Mouse (Mus musculus) left cerebral cortex, postnatal 25 days (tissue): ENCODE measurements around the gene Cfap43. TPM values are rescaled to one million over a fixed set of nuclear protein-coding genes. Genes with fewer than 3 reads are reported as not detected.
A peak's percentile ranks its signal among the peaks of the same experiment; 100 is the strongest.

ENCODE experiments used
- DNase-seq, 2 experiments: peaks; one replicate each; pipeline ENCODE4 v3.0.0; 2022; ENCODE audit warnings: low spot score in 2 of 2, mixed read lengths in 1 of 2
- intact Hi-C: fragments of 180-260 bp; cut with DNase I; formaldehyde crosslinking; loops from one replicate; pipeline ENCODE4 v1.15.1; 2025
- total RNA-seq, 2 experiments: library from RNA; stranded (reverse); gene quantifications; 2 replicates each; pipeline ENCODE4 v1.2.3; 2021

Cfap43 gene
- total RNA-seq, 2 experiments from 2014 or later, result 0.16 to 0.64 TPM

DNA sequence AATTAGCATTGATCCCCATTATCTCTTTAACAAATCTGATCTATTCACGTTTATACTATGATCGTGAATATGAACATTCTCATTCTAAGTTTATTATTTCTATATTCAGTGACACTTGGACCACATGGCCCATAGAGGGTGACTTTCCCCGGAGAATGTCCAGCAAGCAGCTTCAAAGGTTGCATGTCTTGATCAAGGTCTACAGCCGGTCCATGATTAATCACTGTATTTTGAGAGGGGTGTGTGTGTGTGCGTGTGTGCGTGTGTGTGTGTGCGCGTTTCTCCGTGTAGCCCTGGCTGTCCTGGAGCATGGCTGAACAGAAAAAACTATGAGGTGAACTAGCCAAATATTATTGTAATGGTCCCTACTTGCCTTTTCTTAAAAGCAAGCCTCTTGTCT is 166.6 kb downstream of the Cfap43 start:
- DNase-seq, result no peak
- intact Hi-C loops, result no loop called here

DNA sequence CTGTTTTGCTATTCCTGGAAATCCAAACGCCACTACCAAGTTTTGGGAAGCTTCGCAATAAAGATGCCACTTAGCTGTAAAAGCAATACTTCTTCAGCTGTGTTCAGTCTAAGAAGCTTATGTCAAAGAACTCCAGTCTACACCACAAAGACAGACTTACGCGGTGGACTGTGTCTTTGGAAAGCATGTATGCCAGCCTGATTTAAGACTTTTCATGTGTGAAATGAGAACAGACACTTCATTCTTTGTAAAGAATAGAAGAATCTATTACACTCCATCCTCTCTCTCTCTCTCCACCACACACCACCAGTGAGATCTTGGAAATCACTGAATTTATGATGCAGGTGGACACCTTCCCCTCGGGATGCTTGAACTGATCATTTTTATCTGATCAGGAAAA is 168.7 kb downstream of the Cfap43 start:
- no peak for DNase-seq
- intact Hi-C loops, result no loop called here

DNA sequence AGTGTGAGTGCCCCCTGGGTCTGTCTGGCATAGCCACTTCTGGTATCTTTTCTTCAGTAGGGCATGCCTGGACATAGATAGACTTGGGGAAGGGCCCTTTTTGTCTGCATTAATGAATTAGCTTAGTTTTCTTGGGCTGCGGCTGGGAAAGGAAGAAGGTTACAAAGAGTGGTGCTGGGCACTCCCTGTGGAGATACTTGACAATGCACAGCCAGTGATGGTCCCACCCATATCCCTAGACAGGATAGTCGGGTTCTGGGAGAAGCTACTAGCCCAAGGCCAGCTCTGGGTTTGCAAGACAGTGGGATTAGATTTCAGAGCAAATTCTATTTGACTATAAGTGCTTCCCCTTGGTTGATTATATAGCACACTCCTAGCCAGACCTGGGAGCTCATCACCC is 170.1 kb downstream of the Cfap43 start:
- no peak for DNase-seq
- intact Hi-C loops, result no loop called here

DNA sequence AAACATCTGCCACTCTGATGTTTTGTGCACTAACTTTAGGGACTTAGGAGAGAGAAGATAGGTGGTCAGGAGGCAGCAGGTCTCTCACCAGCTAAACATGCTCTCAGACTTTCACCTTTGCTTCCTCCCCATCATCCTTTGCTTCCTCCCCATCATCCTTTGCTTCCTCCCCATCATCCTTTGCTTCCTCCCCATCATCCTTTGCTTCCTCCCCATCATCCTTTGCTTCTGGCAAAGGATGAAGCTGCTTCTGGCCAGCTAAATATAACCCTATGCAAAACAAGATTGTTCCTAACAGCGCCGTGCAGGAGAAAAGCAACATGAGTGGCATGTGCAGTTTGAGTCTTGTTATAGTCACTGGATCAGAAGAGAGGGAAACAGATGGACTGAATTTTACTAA is 172.0 kb downstream of the Cfap43 start:
- no peak for DNase-seq

DNA sequence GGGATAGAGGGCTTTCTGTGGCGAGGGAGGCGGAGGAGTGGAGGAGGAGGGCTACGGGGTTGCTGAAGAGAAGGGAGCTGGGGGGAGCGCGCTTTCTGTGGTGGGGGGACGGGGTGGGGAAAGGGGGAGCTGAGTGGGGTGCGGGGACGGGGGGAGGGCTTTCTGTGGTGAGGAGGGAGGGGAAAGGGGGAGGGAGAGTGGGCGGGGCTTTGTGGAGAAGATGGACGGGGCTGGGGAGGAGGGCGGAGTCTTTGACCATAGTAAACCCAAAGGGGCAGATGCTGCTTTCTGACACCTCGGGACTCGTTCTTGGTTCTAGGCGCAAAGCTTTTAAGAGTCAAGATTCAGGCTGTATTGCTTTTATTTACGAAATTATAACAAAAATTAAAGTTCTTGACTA is 187.2 kb downstream of the Cfap43 start:
- peak; percentile 30 to 51 for DNase-seq
- intact Hi-C loops, result loop anchor here (2.0 to 5.0 kb wide), 5 partner anchors 53 to 225 kb away; no protein-coding TSS in a partner anchor

More for the DNA sequence above, 172.0 kb downstream of the Cfap43 start:
- intact Hi-C loops, result no loop called here

DNA sequence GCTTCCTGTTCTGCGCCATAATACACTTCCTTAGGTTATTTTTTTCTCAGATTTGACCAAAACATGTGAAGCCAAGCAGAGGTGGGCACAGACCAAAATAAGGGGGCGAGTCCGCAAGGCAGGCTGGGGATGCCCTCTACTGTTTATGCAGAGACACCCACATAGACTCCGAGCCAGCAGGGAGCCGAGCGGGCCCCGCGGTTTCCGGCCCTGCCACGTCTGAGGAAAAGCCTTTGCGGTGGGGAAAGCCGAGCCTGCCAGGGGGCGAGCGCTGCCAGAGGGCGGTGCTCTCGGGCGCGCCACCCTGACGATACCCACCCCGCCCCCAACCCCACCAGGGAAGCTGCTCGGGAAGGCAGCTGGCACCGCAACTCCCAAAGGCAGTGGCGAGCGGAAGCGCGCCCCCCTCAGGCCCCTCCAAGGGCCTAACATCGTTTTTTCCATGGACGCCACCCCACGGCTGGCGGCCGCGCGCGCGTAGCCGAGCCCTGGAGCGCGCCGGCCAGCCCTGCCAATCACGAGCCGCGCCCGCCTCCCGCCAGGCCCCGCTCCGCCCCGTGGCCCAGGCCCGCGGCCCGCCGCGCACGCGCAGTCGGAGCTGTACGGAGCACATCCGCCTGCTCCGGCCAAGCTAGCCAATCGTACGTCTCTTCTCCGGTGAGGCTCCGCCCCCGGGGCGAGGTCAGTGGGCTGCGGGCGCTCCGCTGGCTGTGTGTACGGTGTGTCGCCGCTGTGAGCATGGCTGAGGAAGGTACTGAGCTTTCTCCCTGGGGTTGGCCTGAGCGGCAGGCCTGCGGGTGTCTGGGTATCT is 187.8 kb downstream of the Cfap43 start, which contains the start of gene Sfr1:
TSS of gene Sfr1 (plus strand) at position 612 of the 811 bp plus-strand sequence.
- intact Hi-C loops, result loop anchor here (2.0 to 5.0 kb wide), 5 partner anchors 52 to 224 kb away; no protein-coding TSS in a partner anchor
- peak; percentile 99 for DNase-seq

DNA sequence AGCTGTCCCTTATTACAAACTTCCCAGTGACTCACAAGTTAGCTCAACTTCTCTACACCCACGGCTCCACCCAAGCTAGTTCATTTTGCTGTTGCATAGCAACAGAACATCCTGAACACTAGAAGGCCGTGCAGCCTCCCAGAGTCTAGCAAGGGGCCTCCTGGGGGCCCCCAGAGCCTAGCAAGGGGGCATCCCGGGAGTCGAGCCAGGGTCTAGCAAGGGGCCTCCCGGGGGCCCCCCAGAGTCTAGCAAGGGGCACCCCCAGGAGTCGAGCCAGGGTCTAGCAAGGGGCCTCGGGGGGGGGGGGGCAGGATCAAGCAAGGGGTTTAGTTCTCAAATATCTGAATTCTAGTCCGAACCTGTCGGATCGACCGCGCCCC is 188.4 kb downstream of the Cfap43 start:
- DNase-seq, result peak; percentile 72 to 88
- intact Hi-C loops, result loop anchor here (2.0 to 5.0 kb wide), 5 partner anchors 52 to 224 kb away; no protein-coding TSS in a partner anchor

DNA sequence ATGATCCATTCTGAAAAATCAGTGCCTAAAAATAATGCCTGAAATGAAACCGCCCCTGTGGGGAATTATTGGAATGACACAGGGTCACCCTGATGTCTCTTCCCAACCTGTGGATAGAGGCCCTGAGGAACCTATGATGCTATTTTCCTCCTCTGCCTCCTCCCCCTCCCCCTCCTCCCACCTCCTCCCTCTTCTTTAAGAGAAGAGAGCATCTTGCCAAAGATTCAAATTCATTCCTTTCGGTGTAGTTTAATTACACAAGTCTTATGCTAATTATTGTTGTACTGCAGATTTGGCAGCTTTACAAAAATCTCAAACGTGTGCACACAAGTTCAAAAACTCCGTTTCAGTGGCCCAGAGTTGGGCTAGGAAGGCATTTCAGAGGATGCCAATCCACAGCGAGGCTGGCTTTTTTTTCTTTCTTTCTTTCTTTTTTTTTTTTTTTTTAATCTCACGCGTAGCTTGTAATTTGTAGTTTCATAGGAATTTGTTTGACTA is 193.4 kb downstream of the Cfap43 start:
- intact Hi-C loops, result no loop called here
- DNase-seq, result peak in 1 of 2 experiments; percentile 13

DNA sequence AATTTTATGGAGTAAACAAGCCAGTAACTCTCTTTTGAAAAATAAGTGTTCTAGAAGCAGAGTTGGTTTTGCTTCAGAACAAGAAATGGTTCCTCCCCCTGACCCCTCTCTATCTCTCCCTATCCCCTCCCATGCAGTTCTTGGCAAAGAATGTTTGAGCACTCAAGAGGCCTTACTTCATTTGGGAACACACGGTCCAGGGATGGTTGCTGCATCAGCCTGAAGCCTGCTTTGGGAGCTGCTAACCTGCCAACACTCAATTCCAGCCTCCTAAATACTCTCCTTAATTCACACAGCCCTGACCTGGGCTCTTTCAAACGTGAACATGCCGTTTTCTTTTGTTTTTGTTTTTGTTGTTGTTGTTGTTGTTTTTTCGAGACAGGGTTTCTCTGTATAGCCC is 194.2 kb downstream of the Cfap43 start:
- no peak for DNase-seq
- intact Hi-C loops, result no loop called here

DNA sequence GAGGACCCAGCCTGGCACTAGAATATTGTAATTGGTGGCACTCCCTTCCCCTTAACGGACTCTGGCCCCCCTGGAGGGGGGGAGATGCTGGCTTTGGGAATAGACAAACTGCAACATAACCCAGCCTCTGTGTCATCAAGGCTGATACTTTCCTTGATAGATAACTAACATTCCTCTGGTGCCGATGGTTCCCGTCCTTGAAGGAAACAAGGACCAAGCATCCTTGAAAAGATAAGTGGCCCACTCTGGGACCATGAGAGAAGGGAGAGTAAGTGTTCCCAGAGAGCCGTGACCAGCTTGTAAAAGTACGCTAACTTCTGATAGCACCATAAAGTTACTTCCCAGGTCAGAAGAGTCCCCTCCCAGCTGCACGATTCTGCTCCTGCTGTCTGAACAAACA is 196.6 kb downstream of the Cfap43 start:
- intact Hi-C loops, result no loop called here
- no peak for DNase-seq

DNA sequence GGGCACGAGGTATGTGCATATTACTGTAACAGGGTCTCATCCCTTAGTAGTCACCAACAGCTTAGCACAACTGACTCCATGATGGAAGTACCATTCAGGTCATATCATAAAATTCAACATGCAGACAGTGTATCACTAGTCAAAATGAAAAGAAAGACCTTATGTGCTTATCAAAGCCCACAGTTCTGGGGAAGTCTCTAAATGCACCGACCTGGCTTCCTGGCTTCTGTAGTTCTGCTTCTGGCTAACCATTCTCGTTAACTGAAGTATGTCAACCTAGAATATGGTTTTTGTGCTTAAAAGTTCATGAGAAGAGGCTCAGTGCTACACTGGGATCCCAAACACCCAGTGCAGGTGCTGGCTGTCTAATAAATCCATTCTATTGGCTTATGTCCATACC is 199.9 kb downstream of the Cfap43 start:
- intact Hi-C loops, result no loop called here
- no peak for DNase-seq

DNA sequence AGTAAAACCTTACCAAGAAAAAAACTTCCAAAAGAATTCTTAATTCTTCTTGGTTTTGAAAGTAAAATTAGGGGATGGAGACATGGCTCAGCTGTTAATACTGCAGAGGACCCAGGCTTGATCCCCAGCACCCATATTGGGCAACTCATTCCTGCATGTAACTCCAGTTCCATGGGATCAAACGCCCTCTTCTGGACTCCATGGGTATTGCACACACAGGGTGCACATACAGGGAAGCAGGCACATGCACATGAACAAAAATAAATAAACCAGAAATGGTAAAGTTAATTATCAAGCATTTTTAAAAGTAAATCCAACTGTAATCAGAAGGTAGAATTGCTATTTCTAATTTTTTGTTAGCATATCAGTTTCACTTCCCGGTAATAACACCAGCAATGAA is 202.9 kb downstream of the Cfap43 start:
- no peak for DNase-seq

DNA sequence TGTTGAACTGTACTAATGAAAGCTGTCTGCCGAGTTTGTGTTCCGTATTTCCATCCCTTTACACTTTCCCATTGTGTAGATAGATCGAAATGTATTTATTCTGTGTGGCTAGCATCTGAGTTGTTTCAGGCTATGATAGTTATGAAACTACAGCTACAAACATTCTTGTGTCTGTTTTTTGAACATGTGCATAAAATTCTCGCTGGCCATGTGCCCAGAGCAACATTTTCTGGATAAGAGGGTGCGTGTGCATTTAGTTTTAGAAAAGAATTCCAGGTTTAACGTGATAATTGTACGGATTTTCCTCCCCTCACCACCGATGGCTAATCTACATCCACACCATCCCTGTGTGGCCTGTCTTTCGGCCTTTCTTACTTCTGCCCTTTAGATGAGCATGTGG is 205.6 kb downstream of the Cfap43 start:
- DNase-seq, result peak in 1 of 2 experiments; percentile 36
- intact Hi-C loops, result no loop called here

More for the DNA sequence above, 202.9 kb downstream of the Cfap43 start:
- intact Hi-C loops, result no loop called here

DNA sequence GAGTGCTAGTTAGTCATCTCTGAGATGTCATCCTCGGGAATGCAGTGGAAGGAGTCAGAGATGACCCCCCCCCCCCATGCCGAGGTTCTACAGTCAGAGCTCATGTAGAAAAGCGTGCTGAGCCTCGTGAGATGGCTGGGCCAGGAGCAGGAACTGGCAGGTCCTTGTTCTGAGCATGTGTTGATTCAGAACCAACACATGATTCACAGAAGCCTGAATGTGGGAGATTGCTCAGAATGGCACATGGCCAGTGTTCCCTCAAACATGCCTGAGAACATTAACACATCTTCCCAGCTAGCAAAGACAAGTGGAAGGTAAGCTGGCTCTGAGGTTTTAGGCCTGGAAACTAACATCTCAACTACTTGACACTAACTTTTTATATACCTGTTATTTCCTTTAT is 208.7 kb downstream of the Cfap43 start:
- intact Hi-C loops, result no loop called here
- peak; percentile 21 to 77 for DNase-seq

DNA sequence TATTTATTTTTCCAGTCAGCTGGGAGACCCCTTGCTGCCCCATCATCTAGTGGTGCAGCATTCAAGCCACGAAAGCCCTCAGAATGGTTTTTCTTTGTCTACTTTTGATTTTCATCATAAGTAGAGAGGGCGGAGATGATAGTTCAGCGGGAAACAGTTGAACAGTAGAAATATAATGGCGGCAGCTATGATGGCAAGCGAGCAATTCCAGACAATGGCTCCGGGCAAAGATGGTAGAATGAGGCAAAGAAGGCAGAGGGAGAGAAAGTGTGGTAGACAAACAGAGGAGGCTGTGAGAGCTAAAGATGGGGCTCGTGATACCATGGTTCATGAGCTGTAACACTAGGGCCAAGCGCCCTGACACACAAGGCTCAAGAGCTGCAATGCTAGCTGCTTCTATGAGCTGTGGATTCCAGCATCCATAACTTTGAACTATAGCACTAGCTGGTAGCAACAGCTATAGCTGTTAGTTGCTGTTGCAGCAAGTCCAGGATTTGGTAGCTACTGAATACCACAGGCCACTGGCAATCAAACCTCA is 213.2 kb downstream of the Cfap43 start:
- intact Hi-C loops, result no loop called here

DNA sequence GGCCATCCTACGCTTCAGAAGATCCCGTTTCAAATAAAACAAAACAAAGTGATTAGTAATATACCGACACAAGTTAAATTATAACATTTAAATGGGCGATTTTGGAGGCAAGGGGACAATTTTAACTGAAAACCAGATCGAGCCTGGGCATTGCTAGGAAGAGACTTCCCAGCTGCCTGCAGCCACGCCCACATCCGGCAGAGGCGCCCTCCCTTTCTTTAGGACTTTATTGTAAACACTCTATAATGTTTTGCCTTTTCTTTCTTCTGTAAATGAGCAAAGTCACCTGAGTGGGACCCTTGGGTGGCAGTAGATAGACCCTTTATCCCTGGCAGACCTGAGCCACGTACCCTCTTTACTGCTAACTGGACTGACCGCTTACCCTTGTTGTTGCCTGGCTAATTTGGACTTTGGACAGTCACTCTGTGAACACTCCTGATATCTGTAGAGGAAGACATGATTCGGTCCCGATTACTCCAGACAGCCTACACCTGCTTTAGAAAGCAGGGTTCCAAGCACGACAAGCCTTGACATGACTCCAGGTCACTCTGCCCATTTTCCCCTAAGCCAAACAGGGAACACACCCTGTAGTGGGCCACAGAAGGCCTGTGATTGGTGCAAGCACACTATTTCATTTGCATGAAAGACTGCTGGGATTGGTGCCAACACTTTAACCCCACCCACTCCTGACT is 213.9 kb downstream of the Cfap43 start:
- intact Hi-C loops, result no loop called here
- DNase-seq, result no peak

More for the DNA sequence above, 213.2 kb downstream of the Cfap43 start:
- DNase-seq, result no peak

DNA sequence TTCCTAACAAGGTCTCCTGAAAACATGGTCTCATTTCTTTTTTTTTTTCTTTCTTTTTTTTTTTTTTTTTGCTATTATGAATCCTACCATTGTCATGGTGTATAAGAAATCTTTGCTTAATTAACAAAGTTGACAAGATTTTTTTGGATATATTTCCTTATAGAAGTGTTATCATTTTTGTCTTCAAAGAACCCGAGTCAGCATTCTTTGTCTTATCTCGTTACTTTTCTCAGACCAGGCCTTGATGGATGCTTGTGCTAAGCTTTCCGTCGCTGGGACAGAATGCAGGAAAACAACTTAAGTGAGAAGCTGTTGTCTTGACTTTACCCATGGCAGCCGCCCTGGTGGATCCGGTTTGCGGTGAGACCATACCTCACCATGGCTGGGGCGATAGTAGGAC is 218.6 kb downstream of the Cfap43 start:
- intact Hi-C loops, result no loop called here

DNA sequence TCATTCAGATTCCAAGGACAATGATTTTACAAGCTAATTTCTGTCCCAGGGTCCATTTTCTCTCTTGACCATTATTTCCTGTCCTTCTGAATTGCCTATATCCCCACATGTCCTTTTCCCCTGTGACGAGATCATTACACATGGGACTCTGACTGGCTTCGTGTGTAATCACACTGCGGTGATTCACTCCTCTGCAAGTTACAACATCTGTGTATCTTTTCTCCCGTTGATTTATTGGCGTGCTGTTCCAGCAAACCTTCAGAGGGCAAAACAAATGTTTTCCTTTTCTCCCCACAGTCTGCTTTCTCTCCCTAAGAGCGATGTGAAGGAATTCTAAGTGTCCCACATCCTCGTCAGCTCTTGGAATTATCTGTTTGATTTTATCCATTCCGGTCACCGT is 219.3 kb downstream of the Cfap43 start:
- DNase-seq, result no peak
- intact Hi-C loops, result no loop called here

More for the DNA sequence above, 218.6 kb downstream of the Cfap43 start:
- DNase-seq, result no peak

DNA sequence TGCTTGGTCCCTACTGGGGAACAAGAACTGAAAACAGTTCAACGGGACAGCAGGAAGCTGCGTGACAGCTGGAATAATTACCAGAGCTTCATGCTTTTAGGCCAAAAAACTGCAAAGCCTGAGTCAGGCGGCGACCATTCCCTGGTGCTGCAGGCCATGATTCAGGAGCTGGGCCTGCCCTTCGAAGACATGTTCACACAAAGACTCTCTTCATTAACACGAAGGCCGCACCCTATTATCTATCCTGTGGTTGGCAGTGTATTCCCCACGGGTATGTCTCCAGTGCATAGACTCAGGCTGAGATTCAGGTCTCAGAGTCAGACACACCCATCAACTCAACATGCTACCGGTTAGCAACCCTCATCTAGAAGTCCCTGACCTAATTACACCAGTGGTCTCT is 220.8 kb downstream of the Cfap43 start:
- intact Hi-C loops, result no loop called here

DNA sequence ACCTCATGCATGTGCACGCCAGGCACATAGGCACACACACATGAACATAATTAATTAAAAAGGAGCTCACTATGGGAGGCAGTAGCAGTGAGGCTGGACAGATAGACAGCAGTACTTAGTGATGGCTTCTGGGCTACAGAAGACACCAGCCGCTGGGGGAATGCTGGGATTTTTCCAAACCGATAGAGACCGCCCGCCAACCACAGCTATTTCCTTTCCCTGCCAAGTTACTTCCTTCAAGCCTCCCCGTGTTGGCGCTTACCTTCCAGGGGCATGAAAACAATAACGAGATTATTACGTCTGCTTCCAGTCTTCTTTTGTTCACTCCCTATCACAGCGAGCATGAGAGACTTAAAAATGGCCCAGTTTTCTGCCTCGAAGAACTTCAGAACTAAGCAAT is 222.0 kb downstream of the Cfap43 start:
- no peak for DNase-seq
- intact Hi-C loops, result no loop called here

More for the DNA sequence above, 220.8 kb downstream of the Cfap43 start:
- DNase-seq, result no peak
